Mouse (Mus musculus) neural tube, embryonic 14.5 days (tissue): Measurements from ENCODE around the gene Ankrd39. TPM values are rescaled to one million over a fixed set of nuclear protein-coding genes. Genes with fewer than 3 reads are reported as not detected.

Experiments
- ATAC-seq: fragments of 200-750 bp; cut with Nextera tagmentation; 2 replicates; pipeline ENCODE4 v1.8.0; 2017; ENCODE audit warnings: low read depth, mild to moderate bottlenecking, moderate TSS enrichment, moderate library complexity
- H3K27ac ChIP-seq: fragments of 300-500 bp; sonication (generic); 2 replicates; pipeline ENCODE4 v1.5.1; 2014; ENCODE audit warnings: low read depth, mild to moderate bottlenecking, control low read depth, low read length, moderate library complexity, mixed read lengths
- H3K27me3 ChIP-seq: fragments of 300-500 bp; sonication (generic); 2 replicates; pipeline ENCODE4 v1.6.1; 2014; ENCODE audit warnings: low read length; ENCODE audit not compliant: control insufficient read depth, insufficient read depth
- H3K36me3 ChIP-seq: fragments of 300-500 bp; sonication (generic); 2 replicates; pipeline ENCODE4 v1.6.1; 2014; ENCODE audit warnings: low read length, mixed read lengths; ENCODE audit not compliant: control insufficient read depth, insufficient read depth
- H3K4me1 ChIP-seq: fragments of 300-500 bp; sonication (generic); 2 replicates; pipeline ENCODE4 v1.6.1; 2014; ENCODE audit warnings: low read length; ENCODE audit not compliant: control insufficient read depth, insufficient read depth
- H3K4me2 ChIP-seq: fragments of 300-500 bp; sonication (generic); 2 replicates; pipeline ENCODE4 v1.6.1; 2014; ENCODE audit warnings: mild to moderate bottlenecking, low read depth, low read length, control low read depth
- H3K4me3 ChIP-seq: fragments of 300-500 bp; sonication (generic); 2 replicates; pipeline ENCODE4 v1.5.1; 2014; ENCODE audit warnings: low read depth, low read length, control low read depth, mixed read lengths
- H3K9ac ChIP-seq: fragments of 300-500 bp; sonication (generic); replicated peaks from 2 replicates; pipeline ENCODE4 v1.6.1; 2014; ENCODE audit warnings: low read depth, mild to moderate bottlenecking, control low read depth, low read length, mixed read lengths
- H3K9me3 ChIP-seq: fragments of 300-500 bp; sonication (generic); 2 replicates; pipeline ENCODE4 v1.6.1; 2016; ENCODE audit warnings: low read length; ENCODE audit not compliant: control insufficient read depth
- WGBS: fragments of 180-500 bp; shearing (Covaris S2); extraction: QIAGEN DNeasy Blood & Tissue Kit; methylation state at CpG from one replicate; pipeline ENCODE4 v1.1.7; 2014; 5-methylcytosine and 5-hydroxymethylcytosine counted together
- polyA plus RNA-seq: library from polyadenylated mRNA; unstranded; fragments of >200 nt; fragmentation: Nextera tagmentation; extraction: Ambion mirVana; gene quantifications from 2 replicates; pipeline ENCODE4 v1.2.1, GENCODE M21; 2014

Gene Ankrd39
- polyA plus RNA-seq, 1 experiment from 2014 or later = 34.5 TPM

- no peaks in the 10 kb centered on the region for H3K9me3 ChIP-seq
- no peak overlapping the region for H3K4me2 ChIP-seq
- H3K4me1 ChIP-seq = peaks cover 8% of the 10 kb centered on the region
- WGBS = 75% methylated on average over 6 of the region's 6 CpGs
- no peak overlapping the region for H3K9ac ChIP-seq
- no peak overlapping the region for H3K4me3 ChIP-seq
- ATAC-seq = no peak
- no peak overlapping the region for H3K27ac ChIP-seq
- H3K36me3 ChIP-seq = no peaks in the 10 kb centered on the region
- no peaks in the 10 kb centered on the region for H3K27me3 ChIP-seq
These were observed 28.1 kb upstream of the Ankrd39 start for GRCm38 (mm10) chr1:36575347-36575746.

- Histone ChIP-seq H3K4me1 (no peaks in the 10 kb centered on the region), H3K27ac (no peak overlapping the region), H3K4me3 (no peak overlapping the region), H3K27me3 (no peaks in the 10 kb centered on the region), H3K9ac (no peak overlapping the region), H3K36me3 (no peaks in the 10 kb centered on the region), H3K9me3 (no peaks in the 10 kb centered on the region), H3K4me2 (no peak overlapping the region)
- no peak for ATAC-seq
- WGBS = 88% methylated on average over 5 of the region's 5 CpGs
These were observed 27.1 kb upstream of the Ankrd39 start for GRCm38 (mm10) chr1:36574196-36574955.

GRCm38 (mm10) chr1:36573524-36573923 is 26.3 kb upstream of the Ankrd39 start:
- Histone ChIP-seq H3K9ac (no peak overlapping the region), H3K27ac (no peak overlapping the region), H3K4me2 (no peak overlapping the region), H3K4me1 (no peaks in the 10 kb centered on the region), H3K27me3 (no peaks in the 10 kb centered on the region), H3K36me3 (no peaks in the 10 kb centered on the region), H3K4me3 (no peak overlapping the region), H3K9me3 (no peaks in the 10 kb centered on the region)
- no peak for ATAC-seq
- 87% methylated on average over 8 of the region's 8 CpGs for WGBS

- Histone ChIP-seq H3K4me3 (no peak overlapping the region), H3K4me1 (no peaks in the 10 kb centered on the region), H3K36me3 (no peaks in the 10 kb centered on the region), H3K4me2 (no peak overlapping the region), H3K27ac (no peak overlapping the region), H3K9ac (no peak overlapping the region), H3K27me3 (no peaks in the 10 kb centered on the region), H3K9me3 (no peaks in the 10 kb centered on the region)
- ATAC-seq = no peak
- 71% methylated on average over 1 of the region's 1 CpGs for WGBS
These were observed 25.5 kb upstream of the Ankrd39 start for GRCm38 (mm10) chr1:36572709-36573108.

- no peak overlapping the region for H3K4me2 ChIP-seq
- no peaks in the 10 kb centered on the region for H3K4me1 ChIP-seq
- no peak overlapping the region for H3K27ac ChIP-seq
- no peak overlapping the region for H3K9ac ChIP-seq
- no peaks in the 10 kb centered on the region for H3K9me3 ChIP-seq
- WGBS = 59% methylated on average over 2 of the region's 2 CpGs
- ATAC-seq = no peak
- no peaks in the 10 kb centered on the region for H3K36me3 ChIP-seq
- no peaks in the 10 kb centered on the region for H3K27me3 ChIP-seq
- no peak overlapping the region for H3K4me3 ChIP-seq
These were observed 25.0 kb upstream of the Ankrd39 start for GRCm38 (mm10) chr1:36572140-36572700.

GRCm38 (mm10) chr1:36571627-36572026 is 24.4 kb upstream of the Ankrd39 start:
- Histone ChIP-seq H3K4me1 (no peaks in the 10 kb centered on the region), H3K9me3 (no peaks in the 10 kb centered on the region), H3K9ac (no peak overlapping the region), H3K36me3 (no peaks in the 10 kb centered on the region), H3K27ac (no peak overlapping the region), H3K4me3 (no peak overlapping the region), H3K4me2 (no peak overlapping the region), H3K27me3 (no peaks in the 10 kb centered on the region)
- no peak for ATAC-seq
- 54% methylated on average over 6 of the region's 6 CpGs for WGBS

GRCm38 (mm10) chr1:36570320-36570719 is 23.1 kb upstream of the Ankrd39 start:
- Histone ChIP-seq H3K9ac (no peak overlapping the region), H3K4me2 (no peak overlapping the region), H3K4me3 (no peak overlapping the region), H3K27ac (no peak overlapping the region), H3K9me3 (no peaks in the 10 kb centered on the region), H3K4me1 (no peaks in the 10 kb centered on the region), H3K27me3 (no peaks in the 10 kb centered on the region), H3K36me3 (no peaks in the 10 kb centered on the region)
- WGBS = 77% methylated on average over 5 of the region's 5 CpGs
- ATAC-seq = no peak

GRCm38 (mm10) chr1:36569694-36570276 is 22.5 kb upstream of the Ankrd39 start:
- H3K9me3 ChIP-seq = no peaks in the 10 kb centered on the region
- H3K27ac ChIP-seq = no peak overlapping the region
- H3K4me3 ChIP-seq = no peak overlapping the region
- no peaks in the 10 kb centered on the region for H3K36me3 ChIP-seq
- no peak for ATAC-seq
- WGBS = 47% methylated on average over 7 of the region's 7 CpGs
- no peaks in the 10 kb centered on the region for H3K27me3 ChIP-seq
- H3K4me1 ChIP-seq = no peaks in the 10 kb centered on the region
- H3K9ac ChIP-seq = no peak overlapping the region
- H3K4me2 ChIP-seq = no peak overlapping the region

- H3K4me1 ChIP-seq = no peaks in the 10 kb centered on the region
- H3K4me3 ChIP-seq = no peak overlapping the region
- no peaks in the 10 kb centered on the region for H3K36me3 ChIP-seq
- H3K27me3 ChIP-seq = no peaks in the 10 kb centered on the region
- H3K4me2 ChIP-seq = no peak overlapping the region
- WGBS = 81% methylated on average over 4 of the region's 4 CpGs
- no peak overlapping the region for H3K9ac ChIP-seq
- no peak for ATAC-seq
- H3K27ac ChIP-seq = no peak overlapping the region
- H3K9me3 ChIP-seq = no peaks in the 10 kb centered on the region
These were observed 21.5 kb upstream of the Ankrd39 start for GRCm38 (mm10) chr1:36568776-36569175.
